Mouse (Mus musculus): ENCODE measurements around the gene Cyren. TPM values are rescaled to one million over a fixed set of nuclear protein-coding genes. Genes with fewer than 3 reads are reported as not detected.

Cyren gene
- total RNA-seq, 2 experiments from 2014 or later: 2.9 to 5.6 TPM

- ATAC-seq (replicated peaks; ENCODE audit: poor library complexity): no peak
Measured at GRCm38 (mm10) chr6:34900990-34901389, 23.1 kb upstream of the Cyren start.

GRCm38 (mm10) chr6:34899127-34899526, 21.3 kb upstream of the Cyren start:
- peak; percentile 82 for ATAC-seq (replicated peaks; ENCODE audit: poor library complexity)

GRCm38 (mm10) chr6:34896168-34896780, 18.4 kb upstream of the Cyren start:
- ATAC-seq (replicated peaks; ENCODE audit: poor library complexity): no peak

GRCm38 (mm10) chr6:34895569-34895968, 17.7 kb upstream of the Cyren start:
- ATAC-seq (replicated peaks; ENCODE audit: poor library complexity): no peak

- no peak for ATAC-seq (replicated peaks; ENCODE audit: poor library complexity)
Measured at GRCm38 (mm10) chr6:34889185-34889584, 11.3 kb upstream of the Cyren start.

GRCm38 (mm10) chr6:34887131-34887850, 9.4 kb upstream of the Cyren start:
- no peak for ATAC-seq (replicated peaks; ENCODE audit: poor library complexity)

- no peak for ATAC-seq (replicated peaks; ENCODE audit: poor library complexity)
Measured at GRCm38 (mm10) chr6:34884724-34885123, 6.9 kb upstream of the Cyren start.

- peak; percentile 14; the same call in 1 of the 2 replicates for ATAC-seq (replicated peaks; ENCODE audit: poor library complexity)
Measured at GRCm38 (mm10) chr6:34879911-34880475, 2.1 kb upstream of the Cyren start.

- no peak for ATAC-seq (replicated peaks; ENCODE audit: poor library complexity)
Measured at GRCm38 (mm10) chr6:34879101-34879740, 1.4 kb upstream of the Cyren start.

GRCm38 (mm10) chr6:34876835-34877156, 1.1 kb downstream of the Cyren start:
- 0 out of 2 replicates have a peak, but pooled peaks have one; percentile 6 for ATAC-seq (replicated peaks; ENCODE audit: poor library complexity)

GRCm38 (mm10) chr6:34875966-34876834, 1.7 kb downstream of the Cyren start:
- ATAC-seq (replicated peaks; ENCODE audit: poor library complexity): peak; percentile 14

GRCm38 (mm10) chr6:34875268-34875761, 2.5 kb downstream of the Cyren start:
- peak; percentile 20 for ATAC-seq (replicated peaks; ENCODE audit: poor library complexity)

- ATAC-seq (replicated peaks; ENCODE audit: poor library complexity): peak; percentile 13; the same call in 1 of the 2 replicates
Measured at GRCm38 (mm10) chr6:34874101-34874921, 3.5 kb downstream of the Cyren start.

- ATAC-seq (replicated peaks; ENCODE audit: poor library complexity): no peak
Measured at GRCm38 (mm10) chr6:34872871-34873270, 5.0 kb downstream of the Cyren start.

GRCm38 (mm10) chr6:34871929-34872328, 5.9 kb downstream of the Cyren start:
- no peak for ATAC-seq (replicated peaks; ENCODE audit: poor library complexity)

- no peak for ATAC-seq (replicated peaks; ENCODE audit: poor library complexity)
Measured at GRCm38 (mm10) chr6:34870724-34871123, 7.1 kb downstream of the Cyren start.

GRCm38 (mm10) chr6:34870136-34870535, 7.7 kb downstream of the Cyren start:
- no peak for ATAC-seq (replicated peaks; ENCODE audit: poor library complexity)

GRCm38 (mm10) chr6:34869225-34869915, 8.5 kb downstream of the Cyren start:
- ATAC-seq (replicated peaks; ENCODE audit: poor library complexity): peak; percentile 75
